Mouse (Mus musculus) thymus, postnatal 0 days (tissue): ENCODE data around the gene Gm49358. TPM values are rescaled to one million over a fixed set of nuclear protein-coding genes. Genes with fewer than 3 reads are reported as not detected.
A peak's percentile ranks its signal among the peaks of the same experiment; 100 is the strongest.

Source experiments
- DNase-seq: peaks from one replicate; pipeline ENCODE4 v3.0.0-alpha.2; 2015; ENCODE audit warnings: low spot score
- polyA plus RNA-seq: library from polyadenylated mRNA; unstranded; fragments of >200 nt; fragmentation: Nextera tagmentation; extraction: Ambion mirVana; gene quantifications from 2 replicates; pipeline ENCODE4 v1.2.1, GENCODE M21; 2015

The Gm49358 gene
- polyA plus RNA-seq = 0.28 TPM in 1 of 2 replicates, not detected in the other

GRCm38 (mm10) chr10:86763672-86764071 is at the start of gene Gm49358:
Gene Gm49358, plus strand, starts transcription at chr10:86763972.
- DNase-seq = no peak

- peak; percentile 93 for DNase-seq
These were observed 36.2 kb upstream of the Gm49358 start for GRCm38 (mm10) chr10:86727548-86727980.

GRCm38 (mm10) chr10:86728176-86728575 is 35.6 kb upstream of the Gm49358 start:
- peak; percentile 20 for DNase-seq

GRCm38 (mm10) chr10:86730823-86731499 is 32.8 kb upstream of the Gm49358 start:
- peak; percentile 88 for DNase-seq

GRCm38 (mm10) chr10:86731500-86731863 is 32.3 kb upstream of the Gm49358 start:
- DNase-seq = no peak

- DNase-seq = peak; percentile 21
These were observed 28.7 kb upstream of the Gm49358 start for GRCm38 (mm10) chr10:86735036-86735435.

- no peak for DNase-seq
These were observed 20.9 kb upstream of the Gm49358 start for GRCm38 (mm10) chr10:86742918-86743317.

GRCm38 (mm10) chr10:86744306-86744705 is 19.5 kb upstream of the Gm49358 start:
- no peak for DNase-seq

GRCm38 (mm10) chr10:86755816-86756502 is 7.8 kb upstream of the Gm49358 start:
- no peak for DNase-seq

GRCm38 (mm10) chr10:86757724-86758123 is 6.0 kb upstream of the Gm49358 start:
- DNase-seq = no peak

GRCm38 (mm10) chr10:86758211-86758610 is 5.6 kb upstream of the Gm49358 start:
- no peak for DNase-seq

- DNase-seq = no peak
These were observed 2.5 kb upstream of the Gm49358 start for GRCm38 (mm10) chr10:86761236-86761635.

- no peak for DNase-seq
These were observed 1.9 kb upstream of the Gm49358 start for GRCm38 (mm10) chr10:86761722-86762383.

GRCm38 (mm10) chr10:86762384-86762730 is 1.4 kb upstream of the Gm49358 start:
- no peak for DNase-seq

- no peak for DNase-seq
These were observed 1.7 kb downstream of the Gm49358 start for GRCm38 (mm10) chr10:86765344-86765966.

- DNase-seq = no peak
These were observed 5.4 kb downstream of the Gm49358 start for GRCm38 (mm10) chr10:86769216-86769615.

- DNase-seq = no peak
These were observed 6.0 kb downstream of the Gm49358 start for GRCm38 (mm10) chr10:86769797-86770196.

- DNase-seq = no peak
These were observed 7.9 kb downstream of the Gm49358 start for GRCm38 (mm10) chr10:86771701-86772100.

GRCm38 (mm10) chr10:86772231-86772631 is 8.5 kb downstream of the Gm49358 start:
- DNase-seq = no peak

- DNase-seq = no peak
These were observed 9.6 kb downstream of the Gm49358 start for GRCm38 (mm10) chr10:86773360-86773759.

- no peak for DNase-seq
These were observed 12.5 kb downstream of the Gm49358 start for GRCm38 (mm10) chr10:86776281-86776680.
